Mouse (Mus musculus) lung, adult 2 months (tissue): ENCODE results near the gene Cldnd2. TPM values are rescaled to one million over a fixed set of nuclear protein-coding genes. Genes with fewer than 3 reads are reported as not detected.

ENCODE experiments used
- DNase-seq: peaks from one replicate; pipeline ENCODE4 v3.0.0; 2022
- H3K4me1 ChIP-seq: fragments of 200-500 bp; 2 replicates; pipeline ENCODE4 v1.6.1; 2011; ENCODE audit warnings: low read length; ENCODE audit not compliant: control insufficient read depth, insufficient read depth
- H3K4me3 ChIP-seq: fragments of 200-500 bp; replicated peaks from 2 replicates; pipeline ENCODE3; 2011; ENCODE audit warnings: low read depth, mild to moderate bottlenecking, control low read depth, low read length; ENCODE audit errors: extremely low read depth
- CTCF ChIP-seq: fragments of 200-500 bp; IDR thresholded peaks from 2 replicates; pipeline ENCODE4 v1.5.1; 2011; ENCODE audit warnings: mild to moderate bottlenecking, low read length, control low read depth; ENCODE audit not compliant: insufficient read depth
- POLR2A ChIP-seq: fragments of 200-500 bp; IDR thresholded peaks from 2 replicates; pipeline ENCODE4 v1.6.1; 2011; ENCODE audit warnings: low read depth, mild to moderate bottlenecking, control low read depth, low read length, borderline replicate concordance; ENCODE audit errors: extremely low read depth
- WGBS: fragments of 180-500 bp; shearing (Covaris S2); methylation state at CpG from one replicate; pipeline ENCODE4 v1.1.7; 2018; 5-methylcytosine and 5-hydroxymethylcytosine counted together
- polyA plus RNA-seq: library from polyadenylated mRNA; depleted of rRNA; stranded (reverse); fragments of >200 nt; gene quantifications from 2 replicates; pipeline ENCODE4 v1.2.3, GENCODE M21; 2012

Cldnd2 gene
- polyA plus RNA-seq, 1 experiment: not detected

DNA sequence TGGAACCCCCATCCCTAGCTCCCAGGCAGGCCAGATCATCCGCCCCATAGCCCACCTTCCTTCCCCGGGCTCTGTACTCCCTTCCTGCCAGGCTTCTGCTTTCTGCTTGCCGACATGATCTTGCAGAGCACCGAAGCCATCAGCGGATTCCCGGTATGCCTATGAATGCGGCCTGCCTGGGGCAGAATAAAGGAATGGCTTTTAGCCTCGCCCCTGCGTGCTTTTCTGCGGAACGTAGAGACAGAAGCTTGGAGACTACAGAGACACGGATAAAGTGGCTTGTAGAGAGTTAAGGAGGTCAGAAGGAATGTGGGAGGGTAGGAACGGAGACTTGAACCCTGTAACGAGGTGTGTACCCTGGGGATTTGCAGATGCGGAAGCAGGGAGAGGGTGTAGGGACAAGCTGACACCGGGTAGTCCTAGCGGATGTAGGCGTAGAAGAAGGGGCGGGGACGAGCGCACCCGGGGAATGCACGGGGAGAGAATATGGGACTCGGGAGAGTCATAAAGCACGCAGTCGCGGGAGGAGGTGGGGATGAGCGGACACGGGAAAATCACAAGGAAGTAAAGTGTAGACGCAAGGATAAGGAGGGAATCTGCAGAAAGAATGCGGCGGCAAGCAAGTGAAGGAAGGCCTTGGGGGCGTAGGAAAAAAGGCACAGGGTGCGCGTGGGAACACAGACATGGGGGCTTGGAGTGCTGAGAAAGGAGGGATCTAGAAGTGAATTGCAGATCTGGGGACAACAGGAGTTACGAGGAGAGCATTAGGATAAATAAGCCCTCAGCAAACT is 2.7 kb downstream of the Cldnd2 start:
- no peak for TF ChIP-seq CTCF
- TF ChIP-seq POLR2A: peak; percentile 81; the same call in 1 of the 2 replicates
- H3K4me3 ChIP-seq: peak overlapping the region; percentile 97
- 1% methylated on average over 36 of the region's 36 CpGs for WGBS
- peak; percentile 83 for DNase-seq
- no peaks in the 10 kb centered on the region for H3K4me1 ChIP-seq

DNA sequence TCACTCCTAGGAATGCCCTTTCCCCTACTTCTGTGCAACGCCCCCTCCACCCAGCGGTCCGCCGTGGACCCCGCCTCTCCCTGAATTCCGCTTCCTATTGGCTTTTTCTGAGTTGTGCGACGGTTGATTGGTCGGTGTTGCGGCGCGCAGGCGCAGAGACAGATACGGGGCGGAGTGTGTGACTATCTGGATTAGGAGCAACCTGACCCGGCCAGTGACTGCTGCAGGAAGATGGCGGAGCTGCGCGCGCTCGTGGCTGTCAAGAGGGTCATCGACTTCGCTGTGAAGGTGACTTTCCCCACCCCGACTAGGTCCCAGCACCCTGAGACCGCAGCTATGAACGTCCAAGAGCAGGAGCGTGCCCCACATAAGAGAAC is 3.3 kb downstream of the Cldnd2 start, which contains the start of the genes Etfb and Gm45233:
Gene Etfb (plus strand): TSS at position 167 of the 377 bp plus-strand sequence.
Gene Gm45233 (plus strand): TSS at position 212 of the 377 bp plus-strand sequence.
- TF ChIP-seq CTCF: no peak
- peak; percentile 96; the same call in 1 of the 2 replicates for TF ChIP-seq POLR2A
- H3K4me1 ChIP-seq: no peaks in the 10 kb centered on the region; the same call in 1 of the 2 replicates

DNA sequence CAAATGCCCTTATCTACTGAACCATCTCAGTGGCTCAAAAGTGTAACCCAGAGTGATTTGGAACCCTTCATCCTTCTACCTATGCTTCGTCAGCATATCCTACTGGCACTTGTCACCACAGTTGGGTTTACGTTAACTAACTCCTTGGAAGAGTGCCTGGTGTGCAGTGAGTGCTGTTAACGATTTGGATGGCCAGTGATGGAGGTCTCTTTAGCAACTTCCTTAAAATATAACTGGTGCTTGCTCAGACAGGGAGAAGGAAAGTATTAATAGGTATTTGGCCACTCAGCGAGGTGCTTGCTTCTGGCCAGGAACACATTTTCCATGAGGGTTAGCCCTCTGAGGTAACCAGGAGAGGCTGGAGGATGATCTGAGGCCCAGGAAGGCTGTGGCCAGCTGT is 7.2 kb downstream of the Cldnd2 start:
- no peak overlapping the region for H3K4me3 ChIP-seq
- whole genome bisulfite sequencing: 54% methylated on average over 4 of the region's 4 CpGs
- no peaks in the 10 kb centered on the region; the same call in 1 of the 2 replicates for H3K4me1 ChIP-seq
- no peak for DNase-seq
- no peak for TF ChIP-seq POLR2A
- no peak for TF ChIP-seq CTCF

More for the DNA sequence above, 3.3 kb downstream of the Cldnd2 start, which contains the start of the genes Etfb and Gm45233:
- WGBS: 1% methylated on average over 27 of the region's 27 CpGs
- peak; percentile 86 for DNase-seq
- peak within 1 kb of the TSS; percentile 97 for H3K4me3 ChIP-seq

DNA sequence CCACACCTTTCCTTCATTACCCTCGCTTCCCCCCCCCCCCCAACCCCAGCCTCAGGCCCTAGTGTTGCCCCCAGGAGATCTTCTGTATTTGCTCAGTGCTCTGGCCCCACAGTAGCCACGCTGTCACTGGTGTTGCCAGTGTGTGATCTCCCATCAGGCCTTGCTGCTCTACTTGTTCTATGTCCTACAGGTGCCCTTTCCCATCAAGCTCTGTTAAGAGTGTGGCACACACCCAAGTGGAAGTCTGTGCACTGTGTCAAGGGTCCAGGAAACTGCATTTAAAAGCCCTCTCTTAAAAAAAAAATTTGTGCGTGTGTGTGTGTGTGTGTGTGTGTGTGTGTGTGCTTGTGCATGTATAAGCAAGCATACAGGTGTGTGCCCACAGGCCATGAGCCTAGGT is 7.7 kb downstream of the Cldnd2 start:
- DNase-seq: no peak
- 62% methylated on average over 3 of the region's 3 CpGs for WGBS
- no peaks in the 10 kb centered on the region; the same call in 1 of the 2 replicates for H3K4me1 ChIP-seq
- H3K4me3 ChIP-seq: no peak overlapping the region
- TF ChIP-seq CTCF: no peak

DNA sequence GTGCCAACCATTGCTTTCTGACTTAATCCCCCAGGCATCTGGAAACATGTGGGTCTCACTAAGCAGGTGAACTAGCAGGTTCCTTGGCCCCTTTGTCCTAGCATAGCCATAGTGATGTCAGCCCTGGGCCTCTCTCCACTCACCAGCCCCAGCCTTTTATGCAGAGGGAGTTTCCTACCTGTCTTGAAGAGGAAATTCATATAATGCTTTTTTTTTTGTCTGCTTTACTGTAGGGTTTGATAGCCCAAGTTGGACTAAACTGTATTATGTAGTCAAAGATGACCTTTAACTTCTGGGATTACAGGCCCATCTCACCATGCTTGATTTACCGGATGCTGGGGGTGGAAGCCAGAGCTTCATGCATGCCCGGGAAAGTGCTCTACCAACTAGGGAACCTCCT is 9.2 kb downstream of the Cldnd2 start:
- WGBS: 95% methylated on average over 2 of the region's 2 CpGs
- TF ChIP-seq POLR2A: no peak
- TF ChIP-seq CTCF: no peak
- Histone ChIP-seq H3K4me3 (no peak overlapping the region), H3K4me1 (no peaks in the 10 kb centered on the region; the same call in 1 of the 2 replicates)
- DNase-seq: no peak

GRCm38 (mm10) chr7:43451726-43452125 is 11.1 kb downstream of the Cldnd2 start:
- 78% methylated on average over 11 of the region's 11 CpGs for WGBS
- H3K4me3 ChIP-seq: no peak overlapping the region

GRCm38 (mm10) chr7:43452609-43453008 is 12.0 kb downstream of the Cldnd2 start:
- no peak for DNase-seq
- Histone ChIP-seq H3K4me3 (no peak overlapping the region), H3K4me1 (no peaks in the 10 kb centered on the region; the same call in 1 of the 2 replicates)
- TF ChIP-seq CTCF (no peak), POLR2A (no peak)
- whole genome bisulfite sequencing: 51% methylated on average over 4 of the region's 4 CpGs

More at GRCm38 (mm10) chr7:43451726-43452125, 11.1 kb downstream of the Cldnd2 start:
- TF ChIP-seq CTCF (no peak), POLR2A (no peak)
- H3K4me1 ChIP-seq: no peaks in the 10 kb centered on the region; the same call in 1 of the 2 replicates
- no peak for DNase-seq

DNA sequence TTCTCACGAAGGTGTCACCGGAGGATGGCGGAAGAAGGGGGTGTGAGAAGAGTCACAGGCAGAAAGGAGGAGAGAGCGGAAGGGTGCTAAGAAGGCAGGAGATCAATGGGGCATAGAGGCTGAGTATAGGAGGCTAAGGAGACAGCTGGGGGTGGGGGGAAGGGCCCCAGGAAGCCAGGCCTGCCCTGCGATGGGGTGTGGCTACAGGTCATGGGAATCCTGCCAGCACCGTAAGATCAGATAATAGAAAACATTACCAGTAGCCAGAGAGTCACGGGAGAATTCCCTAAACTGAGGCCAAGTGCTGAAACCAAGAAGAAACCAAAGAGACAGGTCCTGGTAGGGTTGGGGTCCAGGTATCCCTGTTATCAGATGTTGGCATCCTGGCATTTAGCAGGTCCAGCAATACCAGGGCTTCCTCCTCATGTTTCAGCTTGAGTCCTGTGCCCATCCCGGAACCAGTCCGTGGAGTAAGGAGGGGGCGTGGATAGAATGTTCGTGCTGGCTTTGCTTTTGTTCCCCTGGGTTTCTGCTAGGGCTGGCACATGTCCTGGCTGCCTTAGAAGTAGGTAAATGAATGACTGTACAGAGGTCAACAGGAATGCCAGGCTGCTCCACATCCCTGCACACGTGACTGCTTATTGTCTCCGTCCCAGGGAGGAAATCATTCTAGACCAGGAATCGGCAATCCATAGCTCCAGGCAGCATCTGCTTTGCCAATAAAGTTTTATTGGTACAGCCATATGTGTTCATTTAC is 13.2 kb downstream of the Cldnd2 start:
- peak; percentile 21 for DNase-seq
- TF ChIP-seq POLR2A: no peak
- no peak for TF ChIP-seq CTCF
- H3K4me3 ChIP-seq: no peak overlapping the region
- 53% methylated on average over 14 of the region's 14 CpGs for WGBS
- H3K4me1 ChIP-seq: no peaks in the 10 kb centered on the region

DNA sequence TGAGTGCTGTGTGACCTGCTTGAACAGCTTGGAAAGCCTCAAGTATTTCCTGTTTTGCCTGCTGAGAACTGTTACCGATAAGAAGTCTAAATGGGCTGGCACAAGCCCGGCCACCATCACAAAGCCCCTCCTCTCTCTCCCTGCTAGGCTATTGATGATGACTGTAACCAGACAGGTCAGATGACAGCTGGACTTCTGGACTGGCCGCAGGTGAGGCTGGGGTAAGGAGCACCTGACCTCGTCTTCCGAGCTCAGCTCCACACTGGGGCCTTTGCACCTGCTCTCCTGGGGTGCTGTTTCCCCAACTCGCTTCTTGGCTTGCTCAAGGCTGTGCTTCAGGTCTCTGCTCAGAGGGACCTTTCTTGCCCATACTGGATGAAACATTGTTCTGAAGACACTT is 13.8 kb downstream of the Cldnd2 start:
- DNase-seq: no peak
- no peaks in the 10 kb centered on the region for H3K4me1 ChIP-seq
- 71% methylated on average over 6 of the region's 6 CpGs for WGBS
- H3K4me3 ChIP-seq: no peak overlapping the region
- no peak for TF ChIP-seq POLR2A
- no peak for TF ChIP-seq CTCF

DNA sequence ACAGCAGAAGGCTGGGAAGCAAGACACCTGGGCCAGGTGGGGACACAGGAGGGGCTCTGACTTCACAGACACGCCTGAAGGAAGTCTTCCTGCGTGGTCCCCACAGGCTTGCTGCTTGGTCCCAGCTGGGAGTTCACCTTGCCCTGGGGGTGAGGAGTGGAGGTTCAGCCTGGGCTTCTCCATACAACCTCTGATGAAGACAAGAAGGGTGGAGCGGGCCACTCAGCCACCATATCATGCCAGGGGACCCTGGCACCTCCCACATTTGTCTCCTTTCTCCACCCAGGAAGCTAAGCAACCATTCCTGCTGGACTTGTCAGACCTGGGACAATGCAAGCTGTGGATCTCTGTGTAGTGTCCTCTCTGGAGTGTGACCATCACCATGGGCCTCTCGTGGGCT is 22.3 kb downstream of the Cldnd2 start, which contains the start of gene Vsig10l:
Gene Vsig10l (plus strand): TSS at position 301 of the 400 bp plus-strand sequence.
- Histone ChIP-seq H3K4me1 (peaks cover 5% of the 10 kb centered on the region; the same call in 1 of the 2 replicates), H3K4me3 (no peak within 1 kb of the TSS)
- DNase-seq: no peak
- 61% methylated on average over 4 of the region's 4 CpGs for WGBS
- TF ChIP-seq POLR2A: no peak
- TF ChIP-seq CTCF: no peak
